Mouse (Mus musculus) bone marrow macrophage, adult 2 months (primary cell): ENCODE measurements around the gene Cabp4.

Source experiments
- CTCF ChIP-seq: IDR thresholded peaks from 2 replicates; pipeline ENCODE4 v1.5.1; 2012; ENCODE audit warnings: low read depth, mild to moderate bottlenecking, low read length, moderate library complexity
- POLR2A ChIP-seq: IDR thresholded peaks from 2 replicates; pipeline ENCODE4 v1.6.1; 2012; ENCODE audit warnings: mild to moderate bottlenecking, low read depth, low read length, borderline replicate concordance

DNA sequence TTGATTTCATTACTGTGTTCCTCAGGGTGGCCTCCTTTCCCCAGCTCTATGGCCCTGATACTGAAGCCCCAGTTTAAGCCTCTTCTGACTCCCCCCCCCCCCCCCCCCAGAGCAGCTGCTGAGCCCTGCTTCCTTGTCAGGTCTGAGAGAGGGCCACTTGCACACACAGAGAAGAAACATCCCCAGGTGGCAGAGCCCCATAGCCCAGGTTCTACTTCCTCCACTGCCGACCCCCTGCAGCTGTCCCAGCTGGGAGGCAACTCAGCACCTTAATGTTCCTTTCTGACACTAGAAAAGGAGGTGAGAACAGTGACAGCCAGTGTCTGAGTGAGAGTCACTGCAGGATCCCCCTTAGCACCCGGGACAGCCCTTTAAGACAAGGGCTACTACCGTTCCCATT, 40.0 kb downstream of the Cabp4 start:
- TF ChIP-seq POLR2A (no peak), CTCF (no peak)
